Mouse (Mus musculus) limb, embryonic 14.5 days (tissue): ENCODE data around the gene Cox4i1. TPM values are rescaled to one million over a fixed set of nuclear protein-coding genes. Genes with fewer than 3 reads are reported as not detected.

Experiments
- ATAC-seq: fragments of 200-750 bp; cut with Nextera tagmentation; 2 replicates; pipeline ENCODE4 v1.8.0; 2017; ENCODE audit warnings: low read depth, moderate number of reproducible peaks, moderate TSS enrichment; ENCODE audit not compliant: low FRiP score
- DNase-seq: peaks from one replicate; pipeline ENCODE4 v3.0.0-alpha.2; 2015; ENCODE audit warnings: low spot score
- H3K27ac ChIP-seq: fragments of 300-500 bp; sonication (generic); replicated peaks from 2 replicates; pipeline ENCODE4 v1.5.1; 2014; ENCODE audit warnings: low read depth, mild to moderate bottlenecking, low read length, moderate library complexity, mixed read lengths
- H3K27me3 ChIP-seq: fragments of 300-500 bp; sonication (generic); 2 replicates; pipeline ENCODE4 v1.6.1; 2014; ENCODE audit warnings: low read length, mixed read lengths; ENCODE audit not compliant: control insufficient read depth, insufficient read depth
- H3K36me3 ChIP-seq: fragments of 300-500 bp; sonication (generic); 2 replicates; pipeline ENCODE4 v1.6.1; 2014; ENCODE audit warnings: mild to moderate bottlenecking, low read length, moderate library complexity, mixed read lengths; ENCODE audit not compliant: control insufficient read depth, insufficient read depth
- H3K4me1 ChIP-seq: fragments of 300-500 bp; sonication (generic); 2 replicates; pipeline ENCODE4 v1.6.1; 2014; ENCODE audit warnings: antibody characterized with exemption, low read length, mixed read lengths; ENCODE audit not compliant: control insufficient read depth, insufficient read depth
- H3K4me2 ChIP-seq: fragments of 300-500 bp; sonication (generic); replicated peaks from 2 replicates; pipeline ENCODE4 v1.6.1; 2014; ENCODE audit warnings: low read depth, mild to moderate bottlenecking, low read length, moderate library complexity; ENCODE audit not compliant: severe bottlenecking
- H3K4me3 ChIP-seq: fragments of 300-500 bp; sonication (generic); replicated peaks from 2 replicates; pipeline ENCODE4 v1.5.1; 2014; ENCODE audit warnings: low read length
- H3K9ac ChIP-seq: fragments of 300-500 bp; sonication (generic); 2 replicates; pipeline ENCODE4 v1.6.1; 2014; ENCODE audit warnings: mild to moderate bottlenecking, low read depth, low read length, moderate library complexity; ENCODE audit not compliant: severe bottlenecking
- H3K9me3 ChIP-seq: fragments of 300-500 bp; sonication (generic); 2 replicates; pipeline ENCODE4 v1.6.1; 2016; ENCODE audit warnings: low read length; ENCODE audit not compliant: control insufficient read depth
- POLR2A ChIP-seq: fragments of 200-500 bp; IDR thresholded peaks from 2 replicates; pipeline ENCODE4 v1.8.0; 2012; ENCODE audit warnings: inconsistent platforms, mild to moderate bottlenecking, moderate library complexity, borderline replicate concordance; ENCODE audit not compliant: insufficient read depth, insufficient read length; ENCODE audit errors: extremely low read depth
- WGBS: fragments of 180-500 bp; shearing (Covaris S2); extraction: QIAGEN DNeasy Blood & Tissue Kit; methylation state at CpG from one replicate; pipeline ENCODE4 v1.1.7; 2014; 5-methylcytosine and 5-hydroxymethylcytosine counted together
- polyA plus RNA-seq, 2 experiments: library from polyadenylated mRNA; depleted of rRNA in 1 of 2; stranded (reverse) in 1 of 2; unstranded in 1 of 2; fragments of >200 nt; fragmentation: Nextera tagmentation in 1 of 2; extraction: Ambion mirVana in 1 of 2; gene quantifications; 2 replicates each; pipeline versions ENCODE4 v1.2.1 to v1.2.3; 2012 to 2014

Gene Cox4i1
- polyA plus RNA-seq, 2 experiments, result 964 to 1,017 TPM

DNA sequence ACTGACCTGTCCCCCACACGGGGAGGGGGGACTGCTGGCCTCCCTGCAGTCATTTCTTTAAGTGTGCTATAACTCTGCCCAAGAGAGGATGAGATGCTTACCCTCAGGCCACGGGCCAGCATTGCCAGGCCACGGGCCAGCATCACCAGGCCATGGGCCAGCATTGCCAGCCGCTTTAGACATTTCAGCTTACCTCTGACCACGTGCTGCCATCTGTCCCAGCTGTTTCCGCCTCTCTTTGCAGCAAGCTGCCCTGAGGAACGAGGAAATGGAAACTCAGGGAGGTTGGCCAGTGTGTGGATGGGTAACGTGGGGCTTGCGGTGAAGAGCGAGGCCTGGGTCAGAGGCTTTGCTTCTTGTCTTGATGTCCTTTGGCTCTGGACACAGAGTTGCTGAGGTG is 13.1 kb downstream of the Cox4i1 start:
- H3K27me3 ChIP-seq, result no peaks in the 10 kb centered on the region
- no peak overlapping the region for H3K4me3 ChIP-seq
- peaks cover 3% of the 10 kb centered on the region; the same call in 1 of the 2 replicates for H3K36me3 ChIP-seq
- H3K4me2 ChIP-seq, result no peak overlapping the region
- ATAC-seq (no peak), DNase-seq (no peak)
- H3K9me3 ChIP-seq, result no peaks in the 10 kb centered on the region
- 73% methylated on average over 10 of the region's 10 CpGs for WGBS
- H3K27ac ChIP-seq, result no peak overlapping the region
- H3K9ac ChIP-seq, result no peak overlapping the region
- H3K4me1 ChIP-seq, result no peaks in the 10 kb centered on the region
- no peak for TF ChIP-seq POLR2A

- WGBS, result 20% methylated on average over 10 of the region's 10 CpGs
- Histone ChIP-seq H3K27me3 (no peaks in the 10 kb centered on the region), H3K4me2 (no peak overlapping the region), H3K4me1 (no peaks in the 10 kb centered on the region), H3K4me3 (no peak overlapping the region), H3K36me3 (no peaks in the 10 kb centered on the region), H3K27ac (no peak overlapping the region), H3K9me3 (no peaks in the 10 kb centered on the region), H3K9ac (no peak overlapping the region)
- no peak for TF ChIP-seq POLR2A
- peak; percentile 47 for DNase-seq
- ATAC-seq, result peak; percentile 50
Observed at GRCm38 (mm10) chr8:120683602-120684001, 15.6 kb downstream of the Cox4i1 start.

DNA sequence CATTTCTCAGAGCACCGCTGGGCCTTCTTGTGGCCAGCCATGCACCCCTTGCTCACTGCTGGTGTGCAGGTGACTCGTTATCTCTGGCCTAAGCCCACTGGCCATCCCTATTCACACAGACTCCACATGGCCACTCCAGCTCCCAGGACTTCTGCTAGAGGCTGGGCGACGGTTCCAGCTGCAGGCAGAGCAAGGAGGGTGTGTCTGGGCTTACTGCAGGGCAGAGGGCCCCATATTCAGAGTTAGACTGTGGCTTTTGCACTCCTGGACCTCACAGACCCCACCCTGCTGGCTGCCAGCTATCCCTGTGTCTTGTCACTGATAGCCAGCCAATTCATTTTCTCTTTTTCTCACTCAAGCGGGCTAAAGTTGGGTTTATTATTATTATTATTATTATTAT is 16.1 kb downstream of the Cox4i1 start:
- Histone ChIP-seq H3K9me3 (no peaks in the 10 kb centered on the region), H3K4me3 (no peak overlapping the region), H3K36me3 (no peaks in the 10 kb centered on the region), H3K9ac (no peak overlapping the region), H3K27me3 (no peaks in the 10 kb centered on the region), H3K27ac (no peak overlapping the region), H3K4me1 (no peaks in the 10 kb centered on the region), H3K4me2 (no peak overlapping the region)
- TF ChIP-seq POLR2A, result no peak
- ATAC-seq (no peak), DNase-seq (no peak)
- WGBS, result 55% methylated on average over 5 of the region's 5 CpGs

DNA sequence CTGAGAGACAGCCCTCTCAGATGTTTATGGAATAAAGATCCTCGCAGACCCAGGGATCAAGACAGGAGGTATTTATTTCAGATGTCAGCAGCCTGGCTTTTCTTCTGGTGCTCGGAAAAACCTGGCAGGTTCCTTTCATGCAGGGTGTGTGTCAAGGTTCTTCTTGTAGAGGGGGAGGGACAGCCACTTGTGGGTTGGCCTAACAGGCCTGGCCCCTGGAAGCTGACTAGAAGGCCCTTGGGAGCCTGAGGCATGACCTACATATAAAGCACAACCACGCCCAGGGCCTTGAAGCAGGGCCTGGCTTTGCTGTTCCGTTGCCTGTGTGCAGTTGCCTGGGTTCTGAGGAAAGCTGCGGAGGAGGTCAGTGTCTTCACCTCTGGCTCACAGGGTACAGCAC is 17.1 kb downstream of the Cox4i1 start:
- Histone ChIP-seq H3K4me1 (no peaks in the 10 kb centered on the region), H3K4me2 (no peak overlapping the region), H3K9me3 (no peaks in the 10 kb centered on the region), H3K36me3 (no peaks in the 10 kb centered on the region), H3K27me3 (no peaks in the 10 kb centered on the region), H3K9ac (no peak overlapping the region), H3K4me3 (no peak overlapping the region), H3K27ac (no peak overlapping the region)
- ATAC-seq, result peak; percentile 23; the same call in 1 of the 2 replicates
- no peak for TF ChIP-seq POLR2A
- DNase-seq, result no peak
- WGBS, result 37% methylated on average over 5 of the region's 5 CpGs

DNA sequence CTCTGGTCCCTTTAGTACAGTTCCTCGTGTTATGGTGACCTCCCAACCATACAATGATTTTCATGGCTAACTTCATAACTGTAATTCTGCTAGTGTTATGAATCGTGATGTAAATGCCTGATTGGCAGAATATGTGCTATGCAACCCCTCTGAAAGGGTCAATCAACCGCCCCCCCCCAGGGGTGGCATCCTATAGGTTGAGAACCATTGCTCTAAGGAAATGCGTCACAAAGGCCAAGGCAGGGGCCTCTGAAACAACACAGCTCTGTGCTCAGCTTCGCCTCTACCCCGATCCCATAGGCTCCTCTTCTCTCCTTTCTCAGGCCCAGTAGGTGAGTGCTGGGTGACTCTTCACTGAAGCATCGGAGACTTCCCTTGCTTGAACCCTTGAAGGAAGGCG is 17.6 kb downstream of the Cox4i1 start:
- Histone ChIP-seq H3K36me3 (no peaks in the 10 kb centered on the region), H3K27ac (no peak overlapping the region), H3K4me1 (no peaks in the 10 kb centered on the region), H3K27me3 (no peaks in the 10 kb centered on the region), H3K4me3 (no peak overlapping the region), H3K4me2 (no peak overlapping the region), H3K9me3 (no peaks in the 10 kb centered on the region), H3K9ac (no peak overlapping the region)
- TF ChIP-seq POLR2A, result no peak
- ATAC-seq, result no peak
- no peak for DNase-seq
- WGBS, result 77% methylated on average over 8 of the region's 8 CpGs

DNA sequence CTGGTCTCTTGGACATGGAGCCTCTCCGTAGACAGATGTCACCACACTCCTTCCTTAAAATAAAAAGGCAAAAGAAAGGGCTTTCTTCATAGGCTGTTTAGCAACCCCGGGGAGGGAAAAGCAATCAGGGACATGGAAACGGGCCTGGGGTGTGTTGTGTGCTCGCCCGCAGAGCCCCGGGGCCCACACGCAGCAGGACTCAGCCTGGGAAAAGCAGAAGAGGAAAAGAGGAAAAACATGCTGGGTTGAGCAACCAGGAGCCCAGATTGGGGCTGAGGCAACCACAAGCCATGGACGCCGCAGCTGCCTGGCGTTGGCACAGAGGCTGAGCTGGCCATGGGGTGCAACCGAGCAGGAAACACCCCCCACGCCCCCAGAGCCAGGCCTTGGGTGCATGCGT is 18.0 kb downstream of the Cox4i1 start:
- DNase-seq (no peak), ATAC-seq (no peak)
- Histone ChIP-seq H3K27ac (no peak overlapping the region), H3K36me3 (no peaks in the 10 kb centered on the region), H3K4me3 (no peak overlapping the region), H3K4me1 (no peaks in the 10 kb centered on the region), H3K27me3 (no peaks in the 10 kb centered on the region), H3K9me3 (no peaks in the 10 kb centered on the region), H3K9ac (no peak overlapping the region), H3K4me2 (no peak overlapping the region)
- WGBS, result 84% methylated on average over 13 of the region's 13 CpGs
- TF ChIP-seq POLR2A, result no peak
